Mouse (Mus musculus): ENCODE results near the gene Prss8. TPM values are rescaled to one million over a fixed set of nuclear protein-coding genes. Genes with fewer than 3 reads are reported as not detected.

Prss8 gene
- polyA plus RNA-seq, 1 experiment from 2014 or later, result 64.4 TPM

GRCm38 (mm10) chr7:127936216-127936884 lies 6.4 kb upstream of the Prss8 start:
- no peak for ATAC-seq
- WGBS, result 54% methylated on average over 18 of the region's 18 CpGs

GRCm38 (mm10) chr7:127935748-127936159 lies 5.8 kb upstream of the Prss8 start:
- H3K4me2 ChIP-seq (replicated peaks; ENCODE audit: low read depth), result peak overlapping the region; percentile 100
- no peaks in the 10 kb centered on the region for H3K9me3 ChIP-seq (ENCODE audit: control insufficient read depth)
- ATAC-seq, result peak; percentile 38
- peak overlapping the region; percentile 70 for H3K4me3 ChIP-seq (ENCODE audit: low read depth, low read length)
- under 1% methylated on average over 38 of the region's 38 CpGs for WGBS
- H3K27ac ChIP-seq (ENCODE audit: low read depth, low read length), result peak overlapping the region; percentile 41; the same call in 1 of the 2 replicates
- H3K27me3 ChIP-seq (replicated peaks; ENCODE audit: control insufficient read depth, insufficient read depth, low read length), result no peaks in the 10 kb centered on the region
- H3K36me3 ChIP-seq (ENCODE audit: control insufficient read depth, insufficient read depth), result no peaks in the 10 kb centered on the region
- peak overlapping the region; percentile 68 for H3K9ac ChIP-seq (ENCODE audit: low read depth, low read length)
- H3K4me1 ChIP-seq (replicated peaks; ENCODE audit: control insufficient read depth, insufficient read depth, low read length), result peaks cover 4% of the 10 kb centered on the region; the same call in 1 of the 2 replicates
- no peak for TF ChIP-seq CTCF (IDR thresholded peaks at IDR 0.05; ENCODE audit: low read depth)

More at GRCm38 (mm10) chr7:127936216-127936884, 6.4 kb upstream of the Prss8 start:
- Histone ChIP-seq H3K9me3 (ENCODE audit: control insufficient read depth) (no peaks in the 10 kb centered on the region), H3K27ac (ENCODE audit: low read depth, low read length) (no peak overlapping the region), H3K27me3 (replicated peaks; ENCODE audit: control insufficient read depth, insufficient read depth, low read length) (no peaks in the 10 kb centered on the region), H3K4me1 (replicated peaks; ENCODE audit: control insufficient read depth, insufficient read depth, low read length) (0 out of 2 replicates have a peak, but pooled peaks cover 4% of the 10 kb centered on the region), H3K9ac (ENCODE audit: low read depth, low read length) (peak overlapping the region; percentile 68), H3K4me3 (ENCODE audit: low read depth, low read length) (peak overlapping the region; percentile 70), H3K36me3 (ENCODE audit: control insufficient read depth, insufficient read depth) (no peaks in the 10 kb centered on the region), H3K4me2 (replicated peaks; ENCODE audit: low read depth) (peak overlapping the region; percentile 100)
- no peak for TF ChIP-seq CTCF (IDR thresholded peaks at IDR 0.05; ENCODE audit: low read depth)

DNA sequence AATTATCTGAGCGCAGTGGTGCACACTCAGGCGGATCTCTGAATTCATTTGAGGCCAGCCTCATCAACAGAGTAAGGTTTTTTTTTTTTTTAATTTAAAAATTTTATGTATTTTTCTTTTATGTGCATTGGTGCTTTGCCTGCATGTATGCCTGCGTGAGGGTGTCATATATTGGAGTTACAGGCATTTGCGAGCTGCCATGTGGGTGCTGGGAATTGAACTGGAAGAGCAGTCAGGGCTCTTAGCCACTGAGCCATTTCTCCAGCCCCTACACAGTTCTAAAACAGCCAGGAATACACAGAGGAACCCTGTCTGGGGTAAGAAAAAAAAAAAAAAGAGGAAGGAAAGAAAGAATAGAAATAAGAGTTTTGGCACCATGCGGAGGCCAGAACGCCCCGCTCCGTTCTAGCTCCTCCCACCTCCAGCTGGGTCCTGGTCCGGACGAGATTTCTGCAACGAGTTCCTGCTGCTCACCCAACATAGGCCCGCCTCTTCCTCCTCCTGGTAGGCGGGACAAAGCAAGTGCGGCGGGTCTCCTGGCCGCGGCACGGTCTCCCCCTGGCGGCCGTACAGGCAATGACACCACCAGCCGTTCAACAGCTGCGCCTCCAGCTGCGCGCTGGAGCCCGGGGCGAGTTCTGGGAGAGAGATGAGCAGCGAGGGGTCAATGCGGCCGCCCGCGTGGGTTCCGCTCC lies 5.3 kb upstream of the Prss8 start:
- ATAC-seq, result peak; percentile 89
- WGBS, result 6% methylated on average over 31 of the region's 32 CpGs
- peak overlapping the region; percentile 68 for H3K9ac ChIP-seq (ENCODE audit: low read depth, low read length)
- H3K27ac ChIP-seq (ENCODE audit: low read depth, low read length), result peak overlapping the region; percentile 41; the same call in 1 of the 2 replicates
- peak; percentile 99 for TF ChIP-seq CTCF (IDR thresholded peaks at IDR 0.05; ENCODE audit: low read depth)
- no peaks in the 10 kb centered on the region for H3K27me3 ChIP-seq (replicated peaks; ENCODE audit: control insufficient read depth, insufficient read depth, low read length)
- no peaks in the 10 kb centered on the region for H3K9me3 ChIP-seq (ENCODE audit: control insufficient read depth)
- peaks cover 4% of the 10 kb centered on the region; the same call in 1 of the 2 replicates for H3K4me1 ChIP-seq (replicated peaks; ENCODE audit: control insufficient read depth, insufficient read depth, low read length)
- peak overlapping the region; percentile 100 for H3K4me2 ChIP-seq (replicated peaks; ENCODE audit: low read depth)
- peak overlapping the region; percentile 70 for H3K4me3 ChIP-seq (ENCODE audit: low read depth, low read length)
- no peaks in the 10 kb centered on the region for H3K36me3 ChIP-seq (ENCODE audit: control insufficient read depth, insufficient read depth)

- WGBS, result 78% methylated on average over 5 of the region's 5 CpGs
- Histone ChIP-seq H3K9ac (ENCODE audit: low read depth, low read length) (no peak overlapping the region), H3K27ac (ENCODE audit: low read depth, low read length) (no peak overlapping the region), H3K36me3 (ENCODE audit: control insufficient read depth, insufficient read depth) (no peaks in the 10 kb centered on the region), H3K4me3 (ENCODE audit: low read depth, low read length) (no peak overlapping the region), H3K9me3 (ENCODE audit: control insufficient read depth) (no peaks in the 10 kb centered on the region), H3K27me3 (replicated peaks; ENCODE audit: control insufficient read depth, insufficient read depth, low read length) (no peaks in the 10 kb centered on the region), H3K4me1 (replicated peaks; ENCODE audit: control insufficient read depth, insufficient read depth, low read length) (peaks cover 4% of the 10 kb centered on the region; the same call in 1 of the 2 replicates), H3K4me2 (replicated peaks; ENCODE audit: low read depth) (no peak overlapping the region)
- no peak for TF ChIP-seq CTCF (IDR thresholded peaks at IDR 0.05; ENCODE audit: low read depth)
- ATAC-seq, result no peak
Measured at GRCm38 (mm10) chr7:127934075-127934474, 4.2 kb upstream of the Prss8 start.

DNA sequence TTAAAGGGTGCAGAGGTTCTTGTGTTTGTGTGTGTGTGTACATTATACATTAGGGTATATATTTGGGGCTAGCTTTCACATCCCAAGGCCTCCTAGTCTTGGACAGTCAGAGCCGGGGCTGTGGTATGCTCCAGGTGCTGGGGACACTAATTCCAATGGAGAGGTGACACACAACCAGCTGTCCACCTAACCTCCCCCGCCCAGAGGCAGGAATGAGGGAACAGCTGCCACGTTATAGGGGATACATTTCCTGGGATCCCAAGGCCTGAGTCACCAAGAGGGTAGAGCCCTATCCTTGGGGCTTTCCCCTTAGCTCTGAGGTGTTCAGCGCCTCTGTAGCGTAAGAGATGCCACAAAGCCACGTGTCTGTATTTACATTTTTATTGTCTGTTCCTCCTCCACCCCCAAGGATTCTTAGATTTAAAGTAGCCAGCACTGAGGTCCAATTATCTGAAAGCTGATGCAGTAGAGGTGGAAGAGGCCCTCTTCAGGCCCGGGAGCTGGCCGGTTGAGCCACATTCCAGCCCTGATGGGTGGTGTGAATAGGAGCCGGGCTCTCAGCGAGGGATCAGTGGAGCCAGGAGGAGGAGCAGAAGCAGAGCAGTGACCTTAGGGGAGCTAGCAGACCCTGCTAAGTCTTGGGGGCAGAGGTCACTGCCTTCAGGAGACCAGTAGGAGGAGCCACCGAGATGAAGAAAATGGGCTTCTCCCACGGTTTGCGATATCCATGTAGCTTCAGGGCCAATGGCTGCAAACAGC lies 2.5 kb upstream of the Prss8 start:
- Histone ChIP-seq H3K9me3 (ENCODE audit: control insufficient read depth) (no peaks in the 10 kb centered on the region), H3K27ac (ENCODE audit: low read depth, low read length) (no peak overlapping the region), H3K27me3 (replicated peaks; ENCODE audit: control insufficient read depth, insufficient read depth, low read length) (no peaks in the 10 kb centered on the region), H3K4me2 (replicated peaks; ENCODE audit: low read depth) (no peak overlapping the region), H3K36me3 (ENCODE audit: control insufficient read depth, insufficient read depth) (no peaks in the 10 kb centered on the region), H3K4me1 (replicated peaks; ENCODE audit: control insufficient read depth, insufficient read depth, low read length) (peaks cover 4% of the 10 kb centered on the region; the same call in 1 of the 2 replicates), H3K9ac (ENCODE audit: low read depth, low read length) (no peak overlapping the region), H3K4me3 (ENCODE audit: low read depth, low read length) (no peak overlapping the region)
- ATAC-seq, result no peak
- peak; percentile 41 for TF ChIP-seq CTCF (IDR thresholded peaks at IDR 0.05; ENCODE audit: low read depth)
- 18% methylated on average over 13 of the region's 13 CpGs for WGBS
